Mouse (Mus musculus) ES-E14 (cell line): ENCODE results near the gene Tedc2.

Experiments used
- CHD2 ChIP-seq: IDR thresholded peaks from 2 replicates; pipeline ENCODE4 v1.6.1; 2014; ENCODE audit warnings: mild to moderate bottlenecking, low read depth, low read length, inconsistent platforms
- HCFC1 ChIP-seq: IDR thresholded peaks from 2 replicates; pipeline ENCODE4 v1.6.1; 2012; ENCODE audit warnings: low read length, inconsistent platforms, borderline replicate concordance; ENCODE audit not compliant: insufficient read depth
- ZC3H11A ChIP-seq: IDR thresholded peaks from 2 replicates; pipeline ENCODE4 v1.6.1; 2012; ENCODE audit warnings: low read depth, mild to moderate bottlenecking, inconsistent platforms, low read length, borderline replicate concordance

GRCm38 (mm10) chr17:24222653-24223052, 2.0 kb upstream of the Tedc2 start:
- no peak for TF ChIP-seq HCFC1
- no peak for TF ChIP-seq ZC3H11A
- no peak for TF ChIP-seq CHD2
